Mouse (Mus musculus) CD4-positive, CD25-positive, alpha-beta regulatory T cell, adult 2 months (primary cell): Measurements from ENCODE around the gene Man2b1.
"Not testable (repeated sequence)": the region's sequence is repeated elsewhere in the genome, so short reads cannot be mapped to it uniquely, and the experiment has no call there.

ENCODE experiments used
- DNase-seq: peaks from one replicate; pipeline ENCODE4 v3.0.0-alpha.2; 2012; ENCODE audit warnings: low read depth, low spot score

Gene Man2b1

DNA sequence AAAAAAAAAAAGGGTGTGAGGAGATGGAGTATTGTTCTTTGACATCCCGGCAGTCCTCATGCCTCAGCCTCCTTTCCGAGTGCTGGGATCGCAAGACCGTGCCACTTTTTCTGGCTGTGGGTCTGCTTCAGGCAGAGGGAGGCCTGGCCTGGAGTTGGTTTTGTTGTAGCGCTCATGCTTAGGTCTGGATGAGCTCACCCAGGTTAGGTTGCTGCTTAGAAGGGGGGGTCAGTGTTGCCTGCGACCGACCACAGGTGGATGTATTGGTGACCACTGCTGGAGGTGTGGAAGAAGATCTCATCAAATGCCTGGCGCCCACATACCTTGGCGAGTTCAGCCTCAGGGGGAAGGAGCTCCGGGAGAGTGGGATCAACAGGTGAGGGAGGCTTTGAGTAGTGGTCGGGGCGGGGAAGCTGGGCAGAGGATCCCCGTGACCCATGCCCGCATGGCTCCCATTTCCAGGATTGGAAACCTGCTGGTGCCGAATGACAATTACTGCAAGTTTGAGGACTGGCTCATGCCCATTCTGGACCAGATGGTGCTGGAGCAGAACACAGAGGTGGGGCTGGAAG, 9.9 kb upstream of the Man2b1 start:
- no peak for DNase-seq

- no peak for DNase-seq
These were observed 8.9 kb upstream of the Man2b1 start for GRCm38 (mm10) chr8:85074167-85074566.

DNA sequence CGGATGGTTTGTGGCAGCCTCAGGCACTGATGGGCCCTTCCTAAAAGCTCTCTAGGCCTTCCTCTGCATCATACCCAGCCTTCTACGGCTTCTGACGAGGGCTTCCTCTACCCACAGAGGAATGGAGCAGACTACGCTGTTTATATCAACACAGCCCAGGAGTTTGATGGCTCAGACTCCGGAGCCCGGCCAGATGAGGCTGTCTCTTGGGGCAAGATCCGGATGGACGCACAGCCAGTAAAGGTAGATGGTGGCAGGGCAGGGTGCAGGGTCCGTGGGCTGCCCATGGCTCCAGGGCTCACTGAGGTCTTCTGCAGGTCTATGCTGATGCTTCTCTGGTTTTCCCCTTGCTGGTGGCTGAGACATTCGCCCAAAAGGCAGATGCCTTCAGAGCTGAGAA, 8.5 kb upstream of the Man2b1 start:
- no peak for DNase-seq

GRCm38 (mm10) chr8:85076001-85076400, 7.1 kb upstream of the Man2b1 start:
- DNase-seq: no peak

GRCm38 (mm10) chr8:85076993-85077392, 6.1 kb upstream of the Man2b1 start:
- peak; percentile 90 for DNase-seq

GRCm38 (mm10) chr8:85080214-85080531, 2.9 kb upstream of the Man2b1 start:
- no peak for DNase-seq

GRCm38 (mm10) chr8:85080532-85081215, 2.4 kb upstream of the Man2b1 start, which contains the start of gene Wdr83os:
Wdr83os (plus strand) TSS chr8:85080740.
- DNase-seq: peak; percentile 79

- DNase-seq: peak; percentile 67
These were observed 1.9 kb upstream of the Man2b1 start, which contains the start of gene Wdr83 for GRCm38 (mm10) chr8:85081216-85081555. Wdr83 (minus strand) TSS chr8:85081306.

DNA sequence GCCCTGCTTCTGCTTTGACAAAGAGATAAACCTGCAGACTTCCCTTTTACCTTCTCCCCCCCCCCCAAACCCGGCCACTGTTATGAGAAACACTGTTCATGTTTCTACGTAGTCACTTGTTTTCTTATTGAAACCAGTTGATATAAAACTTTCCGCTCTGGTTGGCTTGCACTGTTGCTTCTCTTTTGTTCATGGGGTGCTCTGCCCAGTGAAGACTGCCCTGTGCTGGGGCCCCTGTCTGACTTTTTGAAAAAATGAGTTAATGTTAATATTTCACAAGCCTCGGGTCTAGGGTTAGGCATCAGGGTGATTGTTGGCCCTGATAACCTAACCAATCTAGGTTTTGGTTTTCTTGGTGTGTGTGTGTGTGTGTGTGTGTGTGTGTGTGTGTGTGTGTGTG, 901 bp upstream of the Man2b1 start:
- not testable (repeated sequence) for DNase-seq

- no peak for DNase-seq
These were observed 1.6 kb downstream of the Man2b1 start for GRCm38 (mm10) chr8:85084633-85085032.

GRCm38 (mm10) chr8:85086238-85086637, 3.2 kb downstream of the Man2b1 start:
- DNase-seq: peak; percentile 69

DNA sequence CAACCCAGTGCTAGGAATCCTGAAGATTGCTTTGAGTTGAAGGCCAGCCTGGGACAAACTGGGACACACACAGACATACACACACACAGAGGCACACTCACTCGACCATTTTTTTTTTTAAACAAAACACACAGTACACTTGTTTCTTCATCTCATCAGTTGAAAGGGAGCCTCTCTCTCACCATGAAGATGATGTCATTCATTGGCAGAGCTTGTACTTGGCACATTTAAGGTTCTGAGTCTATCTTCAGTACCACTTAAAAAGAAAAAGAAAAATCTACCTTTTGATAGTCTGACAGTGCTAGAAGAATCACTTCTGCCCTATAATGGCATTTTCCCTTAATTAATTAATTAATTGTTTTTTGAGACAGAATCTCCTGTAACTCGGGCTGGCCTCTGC, 5.7 kb downstream of the Man2b1 start:
- DNase-seq: no peak

GRCm38 (mm10) chr8:85090856-85091255, 7.8 kb downstream of the Man2b1 start:
- no peak for DNase-seq

DNA sequence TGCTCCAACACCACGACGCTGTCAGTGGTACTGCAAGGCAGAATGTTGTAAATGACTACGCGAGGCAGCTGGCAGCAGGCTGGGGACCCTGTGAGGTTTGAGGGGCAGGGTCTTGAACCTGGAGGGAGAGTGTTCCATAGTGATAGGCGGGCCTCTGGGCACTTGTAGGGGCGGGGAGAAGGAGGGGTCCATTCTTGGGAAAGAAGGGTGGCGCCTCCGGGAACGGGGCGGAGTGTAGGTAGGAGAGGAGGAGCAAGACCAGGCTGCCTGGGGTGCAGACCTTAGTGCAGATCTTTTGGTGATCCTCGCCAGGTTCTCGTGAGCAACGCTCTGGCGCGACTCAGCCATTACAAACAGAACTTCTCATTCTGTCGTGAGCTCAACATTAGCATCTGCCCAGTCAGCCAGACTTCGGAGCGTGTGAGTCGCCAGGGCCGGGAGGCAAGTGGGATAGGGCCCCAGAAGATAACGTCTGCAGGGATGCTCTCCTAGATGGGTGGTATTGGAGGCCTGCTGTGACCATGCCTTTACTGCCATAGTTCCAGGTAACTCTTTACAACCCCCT, 8.5 kb downstream of the Man2b1 start:
- DNase-seq: no peak

GRCm38 (mm10) chr8:85095051-85095450, 12.0 kb downstream of the Man2b1 start:
- DNase-seq: no peak

GRCm38 (mm10) chr8:85095566-85095965, 12.5 kb downstream of the Man2b1 start:
- DNase-seq: no peak

DNA sequence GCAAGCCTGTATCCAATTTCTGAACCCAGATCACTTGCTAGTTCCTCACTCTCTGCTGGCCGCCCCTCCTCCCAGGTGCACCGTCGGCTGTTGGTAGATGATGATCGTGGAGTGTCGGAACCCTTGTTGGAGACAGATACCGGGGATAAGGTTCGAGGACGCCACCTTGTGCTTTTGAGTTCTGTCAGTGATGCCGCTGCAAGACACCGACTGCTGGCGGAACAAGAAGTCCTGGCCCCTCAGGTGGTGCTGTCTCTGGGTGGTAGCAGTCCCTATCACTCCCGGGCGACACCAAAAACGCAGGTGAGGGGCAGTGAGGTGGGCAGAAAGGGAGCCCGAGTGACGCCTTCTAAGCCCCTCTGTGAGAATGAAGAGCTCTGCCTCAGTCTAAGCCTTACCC, 13.1 kb downstream of the Man2b1 start:
- DNase-seq: no peak

GRCm38 (mm10) chr8:85096850-85097249, 13.8 kb downstream of the Man2b1 start:
- no peak for DNase-seq

GRCm38 (mm10) chr8:85100076-85100665, 17.1 kb downstream of the Man2b1 start:
- no peak for DNase-seq

GRCm38 (mm10) chr8:85113241-85113640, 30.2 kb downstream of the Man2b1 start:
- DNase-seq: no peak

DNA sequence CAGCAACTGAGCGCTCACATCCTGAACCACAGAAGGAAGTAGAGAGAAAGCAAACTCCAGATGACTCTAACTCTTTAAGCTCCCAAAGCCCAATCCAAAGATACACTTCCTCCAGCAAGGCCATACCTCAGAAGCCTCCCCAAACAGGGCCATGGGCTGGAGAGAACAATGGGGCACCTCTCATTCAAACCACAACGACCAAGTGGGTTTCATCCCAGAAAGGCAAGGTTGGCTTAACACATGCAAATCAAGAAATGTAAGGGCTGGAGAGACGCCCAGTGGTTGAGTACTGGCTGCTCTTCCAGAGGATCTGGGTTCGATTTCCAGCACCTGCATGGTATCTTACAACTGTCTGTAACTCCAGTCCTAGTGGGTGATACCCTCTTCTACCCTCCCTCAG, 32.4 kb downstream of the Man2b1 start:
- no peak for DNase-seq

DNA sequence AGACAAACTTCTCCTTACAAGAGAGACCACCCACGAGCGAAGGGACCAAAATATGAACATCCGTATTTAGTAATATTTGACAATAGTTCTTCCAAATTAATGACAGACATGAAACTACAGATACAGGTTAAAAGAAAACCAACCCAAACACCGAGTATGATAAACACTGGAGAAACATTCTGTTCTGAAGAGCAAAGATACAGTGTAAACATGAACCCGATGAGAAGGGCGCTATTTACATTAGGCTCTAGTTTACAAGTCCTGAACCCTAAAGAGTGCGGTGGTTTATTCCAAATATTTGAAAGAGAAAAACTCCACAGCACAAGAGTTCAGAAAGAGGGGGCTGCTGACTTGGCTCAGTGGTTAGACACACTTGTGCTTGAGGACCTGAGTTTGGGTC, 33.9 kb downstream of the Man2b1 start:
- no peak for DNase-seq
